13 mouse cellular contexts compared by ENCODE assay signal in genomic region chr15:100429959-100430565, GRCm38 (mm10). TPM values are rescaled to one million over a fixed set of nuclear protein-coding genes. Genes with fewer than 3 reads are reported as not detected.
DNase-seq lines count a peak whose midpoint lies in the region; ATAC-seq lines count a peak whose summit lies in the region.
"Had no signal": no experiment of that assay in that cellular context is flagged by ENCODE, and none has a peak within 500 bp of the region (broad histone marks: within the 10 kb centered on the region; RNA-seq: fewer than 3 reads in every experiment).

No protein-coding gene starts in this region.

- no peaks in the 10 kb centered on the region for H3K36me3 ChIP-seq in hindbrain, embryonic 16.5 days (ENCODE audit: control insufficient read depth, insufficient read depth, low read length)
- no peaks in the 10 kb centered on the region for H3K36me3 ChIP-seq in hindbrain, embryonic 10.5 days
- H3K36me3 ChIP-seq in kidney, embryonic 16.5 days (ENCODE audit: insufficient read depth, low read length), result no peaks in the 10 kb centered on the region
- H3K36me3 ChIP-seq: embryonic facial prominence, embryonic 12.5 days; liver, embryonic 13.5 days had no signal

- no peak overlapping the region for H3K9ac ChIP-seq in hindbrain, embryonic 16.5 days (ENCODE audit: low read depth, low read length)
- H3K9ac ChIP-seq in kidney, embryonic 16.5 days (replicated peaks; ENCODE audit: low read length), result peak overlapping the region; percentile 26; the same call in 1 of the 2 replicates
- H3K9ac ChIP-seq: embryonic facial prominence, embryonic 12.5 days; liver, embryonic 13.5 days had no signal

- 69% methylated on average over 11 of the region's 11 CpGs for WGBS in hindbrain, embryonic 16.5 days
- WGBS in hindbrain, embryonic 10.5 days, result 81% methylated on average over 11 of the region's 11 CpGs
- 55% methylated on average over 11 of the region's 11 CpGs for WGBS in kidney, embryonic 16.5 days

- no peak overlapping the region for H3K27ac ChIP-seq in hindbrain, embryonic 16.5 days (ENCODE audit: low read depth, low read length)
- no peak overlapping the region for H3K27ac ChIP-seq in hindbrain, embryonic 10.5 days
- no peak overlapping the region for H3K27ac ChIP-seq in kidney, embryonic 16.5 days (ENCODE audit: low read length)
- H3K27ac ChIP-seq: embryonic facial prominence, embryonic 12.5 days; liver, embryonic 13.5 days had no signal

- peaks cover 5% of the 10 kb centered on the region; the same call in 1 of the 2 replicates for H3K27me3 ChIP-seq in hindbrain, embryonic 16.5 days (replicated peaks; ENCODE audit: control insufficient read depth, insufficient read depth, low read length)
- H3K27me3 ChIP-seq in hindbrain, embryonic 10.5 days (ENCODE audit: insufficient read depth, poor library complexity, severe bottlenecking), result peaks cover 13% of the 10 kb centered on the region
- H3K27me3 ChIP-seq in kidney, embryonic 16.5 days (ENCODE audit: insufficient read depth, low read length), result peaks cover 4% of the 10 kb centered on the region; the same call in 1 of the 2 replicates

- H3K4me3 ChIP-seq in hindbrain, embryonic 16.5 days (ENCODE audit: low read length), result no peak overlapping the region
- H3K4me3 ChIP-seq in hindbrain, embryonic 10.5 days, result no peak overlapping the region
- no peak overlapping the region for H3K4me3 ChIP-seq in kidney, embryonic 16.5 days (ENCODE audit: low read length)
- H3K4me3 ChIP-seq: embryonic facial prominence, embryonic 12.5 days; liver, embryonic 13.5 days had no signal

- no peak for DNase-seq in hindbrain, embryonic 10.5 days (ENCODE audit: low spot score)
- peak; percentile 86 for DNase-seq in brain, adult 2 months (ENCODE audit: low read depth, low spot score)
- peak; percentile 41 to 58 for DNase-seq in cerebellum, adult 18-20 months
- DNase-seq in ovary, postnatal 14 days (ENCODE audit: low spot score), result no peak
- DNase-seq: liver, embryonic 13.5 days had no signal

- no peak overlapping the region for H3K4me2 ChIP-seq in hindbrain, embryonic 16.5 days (ENCODE audit: low read length)
- no peak overlapping the region for H3K4me2 ChIP-seq in kidney, embryonic 16.5 days (replicated peaks; ENCODE audit: low read depth, low read length)
- H3K4me2 ChIP-seq: embryonic facial prominence, embryonic 12.5 days; liver, embryonic 13.5 days had no signal

- no peaks in the 10 kb centered on the region for H3K4me1 ChIP-seq in hindbrain, embryonic 16.5 days (ENCODE audit: control insufficient read depth, insufficient read depth, low read depth, low read length)
- no peaks in the 10 kb centered on the region for H3K4me1 ChIP-seq in hindbrain, embryonic 10.5 days (replicated peaks)
- H3K4me1 ChIP-seq in kidney, embryonic 16.5 days (ENCODE audit: insufficient read depth, low read length), result no peaks in the 10 kb centered on the region
- H3K4me1 ChIP-seq: embryonic facial prominence, embryonic 12.5 days had no signal

- no peaks in the 10 kb centered on the region for H3K9me3 ChIP-seq in hindbrain, embryonic 16.5 days (ENCODE audit: control insufficient read depth, low read length)
- H3K9me3 ChIP-seq in hindbrain, embryonic 10.5 days, result no peaks in the 10 kb centered on the region
- no peaks in the 10 kb centered on the region for H3K9me3 ChIP-seq in kidney, embryonic 16.5 days (ENCODE audit: low read length)
- H3K9me3 ChIP-seq: embryonic facial prominence, embryonic 12.5 days; liver, embryonic 13.5 days had no signal

- peak; percentile 71 for ATAC-seq in hindbrain, embryonic 16.5 days
- peak; percentile 54; the same call in 1 of the 2 replicates for ATAC-seq in kidney, embryonic 16.5 days (ENCODE audit: low FRiP score, low TSS enrichment)
- ATAC-seq in erythroid progenitor cell, adult 5-6 weeks (replicated peaks; ENCODE audit: low FRiP score, poor library complexity, severe bottlenecking), result no peak

RNA-seq across cellular contexts. Expression of gene Slc11a2, which starts 5.2 kb away (rescaled TPM):
- 24.9 and 30.8 TPM in 2 replicates for polyA plus RNA-seq in hindbrain, embryonic 16.5 days (2015; fragmentation: Nextera tagmentation; extraction: Ambion mirVana)
- polyA plus RNA-seq in hindbrain, embryonic 10.5 days (2016; fragmentation: Nextera tagmentation; extraction: Ambion mirVana), result 25.1 and 26.2 TPM in 2 replicates
- polyA plus RNA-seq in kidney, embryonic 16.5 days (2015; fragmentation: Nextera tagmentation; extraction: Ambion mirVana), result 36.8 and 37.4 TPM in 2 replicates
- 119 and 142 TPM in 2 replicates for total RNA-seq in erythroid progenitor cell, adult 5-6 weeks (2015; ENCODE audit: low replicate concordance)
- 109 and 145 TPM in 2 replicates for total RNA-seq in erythroid progenitor cell, adult 5-6 weeks (2017; ENCODE audit: low replicate concordance)

RNA-seq across cellular contexts. Expression of gene Gm5475, which starts 8.1 kb away (rescaled TPM):
- 0.11 and 0.16 TPM in 2 replicates for polyA plus RNA-seq in hindbrain, embryonic 16.5 days (2015; fragmentation: Nextera tagmentation; extraction: Ambion mirVana)
- polyA plus RNA-seq in hindbrain, embryonic 10.5 days (2016; fragmentation: Nextera tagmentation; extraction: Ambion mirVana), result not detected in 2 replicates
- polyA plus RNA-seq in kidney, embryonic 16.5 days (2015; fragmentation: Nextera tagmentation; extraction: Ambion mirVana), result 0.19 and 0.22 TPM in 2 replicates
- not detected in 2 replicates for total RNA-seq in erythroid progenitor cell, adult 5-6 weeks (2015; ENCODE audit: low replicate concordance)
- total RNA-seq in erythroid progenitor cell, adult 5-6 weeks (2017; ENCODE audit: low replicate concordance), result 0.51 TPM in 1 of 2 replicates, not detected in the other
- total RNA-seq: CH12.LX; heart, postnatal 10 days; layer of hippocampus, postnatal 36 days had no signal
- polyA plus RNA-seq: liver, embryonic 13.5 days; stomach, embryonic 14.5 days had no signal

RNA-seq across cellular contexts. Expression of gene Letmd1, which starts 38.8 kb away (rescaled TPM):
- polyA plus RNA-seq in hindbrain, embryonic 16.5 days (2015; fragmentation: Nextera tagmentation; extraction: Ambion mirVana), result 59.3 and 62.0 TPM in 2 replicates
- polyA plus RNA-seq in hindbrain, embryonic 10.5 days (2016; fragmentation: Nextera tagmentation; extraction: Ambion mirVana), result 38.0 and 41.2 TPM in 2 replicates
- 31.8 and 33.1 TPM in 2 replicates for polyA plus RNA-seq in kidney, embryonic 16.5 days (2015; fragmentation: Nextera tagmentation; extraction: Ambion mirVana)
- 4.3 and 8.8 TPM in 2 replicates for total RNA-seq in erythroid progenitor cell, adult 5-6 weeks (2015; ENCODE audit: low replicate concordance)
- total RNA-seq in erythroid progenitor cell, adult 5-6 weeks (2017; ENCODE audit: low replicate concordance), result 4.4 and 4.5 TPM in 2 replicates

Comparison
In these comparisons a context has a peak if more than half of its experiments do, and no peak if none do; other contexts are left out.
1. DNase-seq: peak in brain, adult 2 months (single experiment) and cerebellum, adult 18-20 months (2 of 2); none in hindbrain, embryonic 10.5 days (single experiment) and ovary, postnatal 14 days (single experiment).